Mouse (Mus musculus) heart, adult 2 months (tissue): ENCODE measurements around the gene Gm20716.

Source experiments
- CTCF ChIP-seq: fragments of 200-600 bp; IDR thresholded peaks from 2 replicates; pipeline ENCODE4 v1.8.1; 2022; ENCODE audit warnings: antibody characterized with exemption, mild to moderate bottlenecking, moderate library complexity
- EP300 ChIP-seq: fragments of 200-500 bp; IDR thresholded peaks from 2 replicates; pipeline ENCODE4 v1.6.1; 2011; ENCODE audit warnings: low read depth, low read length, control low read depth; ENCODE audit not compliant: insufficient read depth
- POLR2A ChIP-seq: fragments of 200-500 bp; IDR thresholded peaks from 2 replicates; pipeline ENCODE4 v1.6.1; 2011; ENCODE audit warnings: mild to moderate bottlenecking, low read depth, low read length, control low read depth; ENCODE audit not compliant: insufficient read depth

DNA sequence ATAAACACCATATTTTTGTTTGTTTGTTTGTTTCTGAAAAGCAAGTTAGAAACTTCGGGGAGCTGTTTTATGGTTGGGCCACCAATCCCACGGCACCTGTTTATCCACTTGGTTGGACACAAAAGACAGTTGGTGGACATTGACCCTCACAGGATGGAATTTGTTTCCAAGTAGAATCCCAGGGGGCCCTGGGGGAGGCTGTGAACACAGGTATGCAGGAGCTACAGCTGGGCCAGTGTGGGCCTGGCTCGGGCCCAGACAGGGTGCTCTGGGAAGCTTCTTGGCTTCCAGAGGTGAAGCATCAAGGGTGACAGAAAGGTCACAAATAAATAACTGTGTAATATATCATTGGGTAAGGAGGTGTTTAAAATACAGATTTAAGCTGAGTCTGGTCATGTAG is 26.3 kb upstream of the Gm20716 start:
- TF ChIP-seq POLR2A (no peak), CTCF (no peak), EP300 (no peak)
